Mouse (Mus musculus) right cerebral cortex, adult 2 months (tissue): ENCODE results near the gene Smim20.

ENCODE experiments used
- DNase-seq, 2 experiments: peaks; one replicate each; pipeline ENCODE4 v3.0.0; 2021 to 2022; ENCODE audit warnings: low spot score in 2 of 2

Smim20 gene

GRCm38 (mm10) chr5:53266181-53266580 is 702 bp upstream of the Smim20 start:
- DNase-seq, result no peak

DNA sequence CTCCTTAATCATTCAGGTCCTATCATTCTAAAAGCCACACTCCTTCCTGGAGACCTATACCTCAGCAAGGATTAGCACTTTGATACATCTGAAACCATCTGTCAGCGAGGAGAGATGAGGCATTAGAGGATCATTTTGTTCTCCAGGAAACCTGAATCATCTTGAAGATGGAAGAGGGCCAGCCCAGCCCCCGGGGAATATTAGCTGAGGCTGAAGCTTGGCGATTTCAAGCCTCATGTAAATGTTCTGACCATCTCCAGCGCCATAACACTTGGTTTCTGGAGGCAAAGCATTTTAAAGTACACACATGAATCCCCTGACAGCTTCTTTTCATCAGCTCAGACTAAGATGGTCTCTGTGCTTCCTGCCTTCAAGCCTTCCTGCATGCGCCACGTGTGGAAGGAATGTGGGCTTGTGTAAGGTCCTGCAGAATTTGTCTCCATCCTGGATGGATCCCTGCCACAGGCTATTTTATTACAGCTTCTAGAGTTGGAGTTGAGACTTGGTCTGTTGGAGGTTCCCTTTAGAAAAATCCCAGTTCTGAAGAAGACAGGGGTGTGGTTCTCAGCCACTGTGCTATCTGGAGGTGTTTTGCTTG is 1.3 kb downstream of the Smim20 start:
- no peak for DNase-seq

DNA sequence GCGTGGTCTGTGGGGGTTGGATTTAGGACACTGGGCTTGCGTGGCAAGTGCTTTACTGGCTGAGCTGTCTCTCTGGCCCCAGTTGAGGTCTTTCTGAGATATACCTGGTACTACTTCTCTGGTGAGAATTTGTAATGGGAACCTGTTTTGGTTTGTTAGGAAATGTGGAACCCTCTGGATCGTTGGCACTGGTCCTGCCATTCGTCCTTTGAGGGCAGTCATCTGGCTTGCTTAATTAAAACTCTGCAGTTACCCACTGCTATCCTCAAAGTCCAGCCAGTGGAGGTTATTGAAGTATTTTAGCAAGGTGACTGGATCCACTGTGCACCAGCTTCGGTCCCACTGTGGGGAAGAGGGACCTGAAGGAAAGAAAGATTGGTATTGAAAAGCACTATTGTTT is 2.9 kb downstream of the Smim20 start:
- no peak for DNase-seq

GRCm38 (mm10) chr5:53270947-53271711 is 4.2 kb downstream of the Smim20 start:
- no peak for DNase-seq

- no peak for DNase-seq
Measured at GRCm38 (mm10) chr5:53272626-53273025, 5.7 kb downstream of the Smim20 start.

- DNase-seq, result no peak
Measured at GRCm38 (mm10) chr5:53273699-53274430, 7.0 kb downstream of the Smim20 start.

DNA sequence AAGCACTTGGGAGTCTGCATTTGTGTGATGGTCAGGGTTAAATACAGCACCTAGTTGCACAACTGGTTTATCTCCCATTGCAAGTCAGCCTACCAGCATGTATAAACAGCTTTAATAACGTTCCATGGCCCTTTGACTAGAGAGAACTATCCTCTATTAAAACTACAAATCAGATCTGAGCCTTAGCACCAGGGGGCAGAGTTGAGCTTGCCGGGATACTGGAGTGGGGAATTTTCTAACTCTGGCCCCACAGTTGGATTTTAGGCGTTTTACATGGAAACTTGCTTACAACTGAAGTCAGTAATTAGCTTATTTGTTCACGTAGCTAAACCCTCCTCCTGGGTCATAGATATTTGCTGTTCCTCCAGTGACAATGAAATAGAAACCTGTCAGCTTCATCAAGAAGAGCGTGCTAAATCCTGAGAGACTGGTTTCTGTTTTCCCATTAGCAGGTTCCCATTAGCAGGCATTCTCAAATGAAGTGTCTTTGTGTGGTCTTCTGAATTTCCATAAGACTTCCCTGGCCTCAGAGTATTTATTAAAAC is 8.0 kb downstream of the Smim20 start:
- DNase-seq, result peak; percentile 66

GRCm38 (mm10) chr5:53275376-53275775 is 8.5 kb downstream of the Smim20 start:
- DNase-seq, result no peak

DNA sequence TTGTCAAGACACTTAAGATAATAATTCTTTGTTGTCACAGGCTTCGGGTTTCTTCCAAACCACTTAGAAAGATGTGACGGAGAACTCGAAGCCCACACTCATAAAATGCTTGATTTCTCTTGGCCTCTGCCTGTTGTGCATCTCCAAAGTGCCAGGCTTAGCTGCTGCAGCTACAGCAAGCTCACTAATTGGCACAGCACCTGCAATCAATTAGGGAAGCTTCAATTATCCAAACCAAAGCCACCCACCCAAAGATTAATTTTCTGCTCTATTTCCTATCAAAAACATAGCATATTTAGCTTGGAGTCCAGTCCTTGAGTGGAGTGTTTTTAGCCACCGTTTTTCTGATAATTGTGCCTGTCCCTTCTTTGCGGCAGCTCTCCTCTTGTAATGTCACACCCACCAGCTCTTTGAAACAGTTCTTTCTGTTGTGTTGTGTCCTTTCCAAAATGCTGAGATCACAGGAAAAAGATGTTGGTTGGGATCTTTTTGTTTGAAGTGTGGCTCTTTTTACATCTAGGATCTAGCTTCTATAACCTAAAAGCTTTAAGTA is 9.7 kb downstream of the Smim20 start:
- DNase-seq, result no peak

GRCm38 (mm10) chr5:53277716-53278263 is 10.9 kb downstream of the Smim20 start:
- no peak for DNase-seq

- no peak for DNase-seq
Measured at GRCm38 (mm10) chr5:53279216-53279813, 12.4 kb downstream of the Smim20 start.

DNA sequence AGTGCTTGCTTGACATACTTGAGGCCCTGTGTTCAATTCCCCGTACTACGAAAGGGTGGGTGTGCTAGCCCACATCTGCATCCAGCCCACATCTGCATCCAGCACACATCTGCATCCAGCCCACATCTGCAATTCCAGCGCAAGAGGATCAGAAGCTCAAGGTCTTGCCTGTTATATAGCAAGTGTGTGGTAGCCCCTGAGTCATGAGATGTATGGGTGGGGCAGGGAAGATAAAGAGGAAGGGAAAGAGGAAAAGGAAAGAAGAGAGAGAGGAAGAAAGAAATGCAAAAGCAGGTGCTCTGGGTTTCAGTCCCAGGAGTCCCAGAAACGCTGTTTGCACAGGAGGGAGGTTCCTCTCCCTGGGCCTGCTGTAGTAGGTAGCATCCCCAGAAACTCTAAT is 15.6 kb downstream of the Smim20 start:
- no peak for DNase-seq

GRCm38 (mm10) chr5:53286406-53286805 is 19.5 kb downstream of the Smim20 start:
- DNase-seq, result no peak

DNA sequence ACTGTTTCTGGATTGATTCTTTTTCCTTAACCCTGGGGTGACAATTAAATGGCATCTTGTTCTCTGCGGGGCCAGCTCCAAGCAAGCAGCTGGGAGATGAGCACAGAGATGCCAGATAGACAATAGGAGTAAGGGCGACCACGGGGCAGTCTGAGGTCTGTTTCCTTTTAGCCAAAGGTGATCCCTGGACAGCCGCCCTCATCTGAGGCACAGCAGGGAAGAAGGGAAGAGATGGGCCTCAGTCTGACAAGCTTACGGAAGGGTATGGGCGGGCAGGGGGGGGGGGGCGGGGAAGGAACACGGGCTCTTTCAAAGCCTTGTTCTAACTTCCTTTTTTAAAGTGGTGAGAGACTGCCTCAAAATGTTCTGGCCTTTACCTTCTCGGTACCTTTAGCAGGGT is 22.6 kb downstream of the Smim20 start:
- no peak for DNase-seq

DNA sequence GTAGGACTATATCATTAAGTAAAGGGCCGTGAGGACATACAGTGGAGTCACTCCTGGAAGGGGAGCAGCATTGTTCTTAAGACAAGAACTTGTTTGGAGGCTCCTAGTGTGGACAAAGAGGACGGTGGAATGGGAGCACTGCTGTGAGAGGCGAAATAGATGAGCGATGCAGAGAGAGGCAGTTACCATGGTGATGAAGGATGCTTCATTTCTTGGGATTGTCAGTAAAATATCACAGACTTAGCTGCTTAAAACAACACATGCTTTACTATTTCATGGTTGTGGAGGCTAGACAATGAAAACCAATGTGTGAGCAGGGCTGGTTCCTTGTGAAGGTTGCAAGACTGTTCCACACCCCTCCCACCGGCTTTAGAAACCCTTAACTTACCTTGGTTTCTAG is 27.7 kb downstream of the Smim20 start:
- DNase-seq, result no peak

- DNase-seq, result no peak
Measured at GRCm38 (mm10) chr5:53296961-53297360, 30.1 kb downstream of the Smim20 start.

- no peak for DNase-seq
Measured at GRCm38 (mm10) chr5:53301496-53301895, 34.6 kb downstream of the Smim20 start.

DNA sequence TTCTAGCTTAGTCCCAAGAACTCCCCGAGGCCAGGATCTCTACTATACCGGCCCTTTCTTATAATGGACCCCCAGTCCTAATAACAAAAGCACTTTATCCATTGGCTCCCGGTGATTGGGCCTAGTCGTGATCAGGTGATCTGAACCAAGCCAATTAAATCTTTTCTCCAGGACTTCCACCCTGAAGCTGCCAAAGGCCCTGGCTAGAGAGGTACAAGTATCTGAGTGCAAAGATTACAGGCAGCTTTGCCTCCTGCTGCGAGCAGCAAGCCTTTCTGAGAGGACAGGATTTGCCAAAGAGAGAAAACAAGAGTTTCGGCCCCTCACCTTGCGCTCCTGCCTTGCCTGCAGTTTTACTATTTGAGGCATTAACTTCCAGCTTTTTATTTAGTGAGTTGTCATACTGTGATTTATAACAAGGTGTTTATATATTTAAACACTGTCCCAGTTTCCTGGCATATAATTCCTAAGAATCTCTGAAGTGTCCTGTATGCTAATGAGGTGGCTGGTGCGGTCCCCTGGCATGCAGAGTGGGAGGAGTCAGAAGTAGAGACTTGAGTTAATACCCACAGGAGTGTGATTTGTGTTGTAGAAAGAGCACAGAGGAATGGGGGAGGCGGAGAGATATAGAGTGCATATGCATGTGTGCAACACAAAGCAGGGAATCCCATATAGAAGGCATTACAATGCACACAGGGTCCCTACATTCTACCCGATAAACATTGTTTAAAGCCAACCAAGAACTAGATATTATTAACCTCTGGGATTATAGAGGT is 36.2 kb downstream of the Smim20 start:
- no peak for DNase-seq

DNA sequence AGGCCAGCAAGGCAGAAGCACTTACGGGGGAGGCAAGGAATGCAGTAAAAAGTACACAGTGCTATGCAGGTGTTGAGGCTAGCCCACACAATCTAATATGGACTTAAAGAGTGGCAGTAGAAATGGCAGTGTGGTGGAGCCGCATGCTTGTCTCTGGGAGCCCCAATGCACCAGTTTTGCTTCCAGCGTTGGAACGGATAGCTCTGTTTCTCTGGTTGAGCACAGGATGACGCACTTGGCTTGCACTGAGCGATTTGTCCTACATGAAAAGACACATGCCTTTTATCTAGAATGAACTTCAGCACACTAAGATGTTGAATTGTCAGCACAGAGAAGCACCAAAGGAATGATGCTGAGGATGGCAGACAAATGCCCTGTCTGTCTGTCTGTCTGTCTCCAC is 37.1 kb downstream of the Smim20 start:
- DNase-seq, result no peak

GRCm38 (mm10) chr5:53304936-53305335 is 38.1 kb downstream of the Smim20 start:
- DNase-seq, result peak; percentile 28 to 38

GRCm38 (mm10) chr5:53306864-53307263 is 40.0 kb downstream of the Smim20 start:
- no peak for DNase-seq
